Mouse (Mus musculus) megakaryocyte, embryonic 14.5 days (primary cell): ENCODE results near the gene Fads3. TPM values are rescaled to one million over a fixed set of nuclear protein-coding genes. Genes with fewer than 3 reads are reported as not detected.

Source experiments
- H3K27me3 ChIP-seq: replicated peaks from 2 replicates; pipeline ENCODE3; 2012; ENCODE audit warnings: inconsistent platforms
- H3K36me3 ChIP-seq: replicated peaks from 2 replicates; pipeline ENCODE3; 2012; ENCODE audit warnings: low read length, inconsistent platforms, mixed read lengths
- H3K4me1 ChIP-seq: 2 replicates; pipeline ENCODE4 v1.6.1; 2012; ENCODE audit warnings: inconsistent platforms
- H3K4me3 ChIP-seq: replicated peaks from 2 replicates; pipeline ENCODE3; 2012; ENCODE audit warnings: moderate library complexity, mild to moderate bottlenecking, inconsistent platforms
- H3K9me3 ChIP-seq: 2 replicates; pipeline ENCODE4 v1.6.1; 2012; ENCODE audit warnings: inconsistent platforms
- FLI1 ChIP-seq: IDR thresholded peaks from 2 replicates; pipeline ENCODE4 v1.6.1; 2012; ENCODE audit warnings: low read length, inconsistent platforms, mixed read lengths
- GATA1 ChIP-seq: IDR thresholded peaks from 3 replicates; pipeline ENCODE4 v1.6.1; 2012; ENCODE audit warnings: mixed read lengths, low read length, inconsistent platforms, borderline replicate concordance
- polyA plus RNA-seq: library from polyadenylated mRNA; stranded (reverse); fragments of >175 nt; gene quantifications from 2 replicates; pipeline ENCODE4 v1.2.3, GENCODE M21; 2012; ENCODE audit warnings: low replicate concordance; ENCODE audit not compliant: insufficient read depth

Gene Fads3
- polyA plus RNA-seq, 1 experiment: 19.1 TPM

DNA sequence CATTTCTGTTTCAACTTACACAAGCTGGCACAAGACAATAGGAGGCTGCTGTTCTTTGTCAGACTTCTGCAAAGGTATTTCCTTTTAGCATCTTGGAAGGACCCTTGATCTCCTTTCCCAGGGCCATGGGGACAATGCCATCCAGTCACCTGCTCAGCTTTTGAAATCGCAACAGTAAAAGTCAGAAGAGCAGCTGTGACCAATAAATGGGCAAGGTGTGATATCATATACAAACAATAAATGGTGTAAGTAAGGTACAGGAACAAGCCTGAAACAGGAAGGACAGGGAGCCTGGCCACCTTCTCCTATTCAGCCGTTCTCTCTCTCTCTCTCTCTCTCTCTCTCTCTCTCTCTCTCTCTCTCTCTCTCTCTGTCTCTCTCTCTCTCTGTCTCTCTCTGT lies 9.1 kb downstream of the Fads3 start:
- TF ChIP-seq GATA1: no peak
- no peak for TF ChIP-seq FLI1
- Histone ChIP-seq H3K9me3 (no peaks in the 10 kb centered on the region), H3K36me3 (peaks cover 60% of the 10 kb centered on the region), H3K4me1 (peaks cover 100% of the 10 kb centered on the region), H3K4me3 (no peak overlapping the region), H3K27me3 (no peaks in the 10 kb centered on the region)

DNA sequence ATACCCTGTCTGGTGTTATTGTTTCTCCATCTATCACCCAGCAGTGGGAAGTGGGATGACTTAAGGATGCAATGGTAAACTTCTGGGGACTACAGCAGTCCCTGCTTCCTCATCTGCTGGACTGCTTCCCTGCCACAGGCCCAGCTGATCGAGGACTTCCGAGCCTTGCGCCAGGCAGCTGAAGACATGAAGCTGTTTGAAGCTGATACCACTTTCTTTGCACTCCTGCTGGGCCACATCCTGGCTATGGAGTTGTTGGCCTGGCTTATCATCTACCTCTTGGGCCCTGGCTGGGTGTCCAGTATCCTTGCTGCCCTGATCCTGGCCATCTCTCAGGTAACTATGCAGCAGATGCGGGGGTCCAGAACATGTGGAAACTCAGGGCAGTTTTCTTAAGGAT lies 11.3 kb downstream of the Fads3 start:
- no peak for TF ChIP-seq GATA1
- TF ChIP-seq FLI1: no peak
- Histone ChIP-seq H3K27me3 (no peaks in the 10 kb centered on the region), H3K9me3 (no peaks in the 10 kb centered on the region), H3K4me3 (no peak overlapping the region), H3K36me3 (peaks cover 79% of the 10 kb centered on the region), H3K4me1 (peaks cover 100% of the 10 kb centered on the region)

DNA sequence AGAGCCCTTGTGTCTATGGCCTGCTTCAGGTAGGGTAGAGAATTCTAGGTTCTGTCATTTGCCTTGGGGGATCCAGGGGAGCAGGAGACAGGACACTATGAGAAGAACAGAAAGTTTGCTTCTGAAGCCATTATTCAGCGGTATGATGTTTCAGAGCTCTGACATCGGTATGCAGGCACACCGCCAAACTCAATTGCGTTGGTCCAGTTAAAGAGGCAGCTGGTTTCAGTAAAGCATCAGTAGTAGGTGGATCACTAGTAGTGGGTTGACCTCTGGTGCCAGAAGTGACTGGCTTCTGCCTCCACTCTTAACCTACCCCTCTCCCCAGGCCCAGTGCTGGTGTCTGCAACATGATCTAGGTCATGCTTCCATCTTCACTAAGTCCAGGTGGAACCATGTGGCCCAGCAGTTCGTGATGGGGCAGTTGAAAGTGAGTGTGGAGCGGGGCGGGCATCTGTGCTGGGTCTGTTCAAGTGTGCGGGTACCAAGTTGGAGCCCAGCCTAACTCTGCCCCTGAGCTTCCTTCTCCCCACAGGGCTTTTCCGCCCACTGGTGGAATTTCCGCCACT lies 12.4 kb downstream of the Fads3 start:
- Histone ChIP-seq H3K9me3 (no peaks in the 10 kb centered on the region), H3K4me3 (no peak overlapping the region), H3K27me3 (no peaks in the 10 kb centered on the region), H3K4me1 (peaks cover 100% of the 10 kb centered on the region), H3K36me3 (peaks cover 87% of the 10 kb centered on the region)
- TF ChIP-seq FLI1: no peak
- no peak for TF ChIP-seq GATA1

DNA sequence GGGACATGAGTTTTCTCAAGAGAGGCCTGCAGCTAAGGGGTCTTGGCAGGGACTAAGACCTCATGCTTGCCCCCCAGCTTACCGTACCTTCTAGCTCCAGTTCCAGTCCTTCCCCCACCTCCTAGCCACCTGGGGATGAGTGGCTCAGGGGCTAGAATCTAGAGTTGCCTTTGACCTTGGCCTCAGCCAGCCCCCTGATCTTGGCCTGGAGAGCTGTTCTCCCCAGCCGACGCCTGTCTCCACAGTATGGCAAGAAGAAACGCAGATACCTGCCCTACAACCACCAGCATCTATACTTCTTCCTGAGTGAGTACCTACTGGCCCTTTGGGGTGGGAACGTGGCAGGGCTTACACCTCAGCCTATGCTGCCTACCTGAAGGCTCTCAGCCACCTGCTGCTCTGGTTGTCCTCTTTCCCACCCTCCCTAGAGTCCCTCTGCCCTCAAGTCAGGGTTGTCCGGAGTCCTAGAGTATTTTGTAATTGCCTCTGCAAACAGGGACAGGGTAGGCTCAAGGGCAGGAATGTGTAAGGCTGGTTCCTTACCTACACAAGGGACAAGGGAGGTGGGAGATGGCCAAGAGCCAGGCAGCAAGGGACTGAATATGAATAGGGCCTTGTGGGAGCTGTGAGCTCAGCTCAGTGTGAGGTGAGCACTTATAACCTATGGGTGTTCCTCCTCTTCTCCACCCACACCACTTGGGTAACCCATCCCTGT lies 13.1 kb downstream of the Fads3 start:
- Histone ChIP-seq H3K4me3 (no peak overlapping the region), H3K4me1 (peaks cover 100% of the 10 kb centered on the region), H3K9me3 (no peaks in the 10 kb centered on the region), H3K36me3 (peaks cover 91% of the 10 kb centered on the region), H3K27me3 (no peaks in the 10 kb centered on the region)
- TF ChIP-seq GATA1 (no peak), FLI1 (no peak)

DNA sequence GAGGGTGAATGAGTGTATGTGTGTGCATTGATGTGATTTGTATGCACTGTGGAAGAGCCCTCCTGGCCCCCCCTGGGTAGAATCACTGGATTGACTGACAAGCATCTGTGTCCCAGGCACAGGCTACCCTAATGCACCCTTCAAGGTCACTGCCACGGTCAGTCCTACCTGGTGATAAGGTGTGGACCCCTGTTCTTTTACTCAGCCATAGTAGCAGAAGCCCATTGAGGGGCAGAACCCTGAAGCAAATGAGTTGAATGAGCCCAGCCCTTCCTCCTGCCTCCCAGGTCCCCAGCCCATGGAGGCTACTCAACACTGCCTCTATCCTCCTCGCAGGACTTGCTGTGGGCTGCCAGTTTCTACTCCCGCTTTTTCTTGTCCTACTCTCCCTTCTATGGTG lies 13.9 kb downstream of the Fads3 start:
- Histone ChIP-seq H3K4me1 (peaks cover 100% of the 10 kb centered on the region), H3K36me3 (peaks cover 92% of the 10 kb centered on the region), H3K9me3 (no peaks in the 10 kb centered on the region), H3K4me3 (no peak overlapping the region), H3K27me3 (no peaks in the 10 kb centered on the region)
- TF ChIP-seq GATA1: no peak
- no peak for TF ChIP-seq FLI1

DNA sequence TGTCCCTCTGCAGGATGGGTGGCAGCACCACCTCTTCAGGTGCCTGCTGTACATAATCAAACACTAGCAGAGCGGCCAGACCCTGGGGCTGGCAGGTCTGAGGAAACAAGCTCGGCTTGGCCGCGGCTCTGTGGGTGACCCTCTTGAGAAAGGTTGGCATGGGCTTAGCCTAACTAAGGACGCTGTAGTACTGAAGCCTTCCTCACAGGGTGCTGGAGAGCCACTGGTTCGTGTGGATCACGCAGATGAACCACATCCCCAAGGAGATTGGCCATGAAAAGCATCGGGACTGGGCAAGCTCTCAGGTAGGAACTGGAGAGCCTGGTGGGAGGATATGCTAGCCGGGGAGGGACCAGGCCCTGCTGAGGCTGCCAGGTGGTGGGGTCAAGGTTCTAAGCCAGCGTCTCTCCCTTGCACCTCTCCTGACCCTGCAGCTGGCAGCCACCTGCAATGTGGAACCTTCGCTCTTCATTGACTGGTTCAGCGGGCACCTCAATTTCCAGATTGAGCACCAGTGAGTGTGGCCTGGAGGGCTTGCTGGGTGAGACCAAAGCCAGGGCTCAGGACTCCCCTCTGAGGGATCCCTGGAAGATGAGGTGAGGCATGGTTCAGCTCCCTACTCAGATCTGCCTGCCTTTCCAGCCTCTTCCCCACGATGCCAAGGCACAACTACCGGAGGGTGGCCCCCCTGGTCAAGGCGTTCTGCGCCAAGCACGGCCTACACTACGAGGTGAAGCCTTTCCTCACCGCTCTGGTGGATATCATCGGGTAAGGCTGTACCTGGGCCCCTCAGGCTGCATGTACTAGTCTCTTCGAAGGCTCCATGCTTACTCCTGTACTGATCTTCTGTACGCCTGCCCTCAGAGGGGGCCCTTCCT lies 14.7 kb downstream of the Fads3 start:
- Histone ChIP-seq H3K9me3 (no peaks in the 10 kb centered on the region), H3K4me3 (no peak overlapping the region), H3K27me3 (no peaks in the 10 kb centered on the region), H3K36me3 (peaks cover 91% of the 10 kb centered on the region), H3K4me1 (peaks cover 100% of the 10 kb centered on the region)
- no peak for TF ChIP-seq FLI1
- no peak for TF ChIP-seq GATA1

DNA sequence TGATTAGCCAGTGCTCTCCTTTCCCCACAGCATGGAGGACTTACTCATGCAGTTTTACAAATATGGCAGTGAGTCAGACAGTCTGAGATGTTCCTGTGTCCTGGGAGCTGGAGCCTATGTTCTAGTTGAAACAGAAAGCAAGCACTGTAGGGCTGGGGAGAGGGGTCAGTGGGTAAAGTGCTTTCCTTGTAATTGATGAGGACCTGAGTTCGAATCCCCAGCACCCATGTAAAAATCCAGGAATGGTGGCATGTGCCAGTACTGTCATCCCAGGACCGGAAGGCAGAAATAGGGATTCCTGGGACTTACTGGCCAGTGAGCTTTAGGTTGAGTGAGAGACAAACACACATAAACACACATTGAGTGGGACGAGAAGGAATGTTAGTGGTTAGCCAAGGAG lies 15.3 kb downstream of the Fads3 start:
- Histone ChIP-seq H3K36me3 (peaks cover 94% of the 10 kb centered on the region), H3K9me3 (no peaks in the 10 kb centered on the region), H3K27me3 (no peaks in the 10 kb centered on the region), H3K4me1 (peaks cover 100% of the 10 kb centered on the region), H3K4me3 (peak overlapping the region; percentile 44)
- TF ChIP-seq GATA1 (no peak), FLI1 (no peak)

DNA sequence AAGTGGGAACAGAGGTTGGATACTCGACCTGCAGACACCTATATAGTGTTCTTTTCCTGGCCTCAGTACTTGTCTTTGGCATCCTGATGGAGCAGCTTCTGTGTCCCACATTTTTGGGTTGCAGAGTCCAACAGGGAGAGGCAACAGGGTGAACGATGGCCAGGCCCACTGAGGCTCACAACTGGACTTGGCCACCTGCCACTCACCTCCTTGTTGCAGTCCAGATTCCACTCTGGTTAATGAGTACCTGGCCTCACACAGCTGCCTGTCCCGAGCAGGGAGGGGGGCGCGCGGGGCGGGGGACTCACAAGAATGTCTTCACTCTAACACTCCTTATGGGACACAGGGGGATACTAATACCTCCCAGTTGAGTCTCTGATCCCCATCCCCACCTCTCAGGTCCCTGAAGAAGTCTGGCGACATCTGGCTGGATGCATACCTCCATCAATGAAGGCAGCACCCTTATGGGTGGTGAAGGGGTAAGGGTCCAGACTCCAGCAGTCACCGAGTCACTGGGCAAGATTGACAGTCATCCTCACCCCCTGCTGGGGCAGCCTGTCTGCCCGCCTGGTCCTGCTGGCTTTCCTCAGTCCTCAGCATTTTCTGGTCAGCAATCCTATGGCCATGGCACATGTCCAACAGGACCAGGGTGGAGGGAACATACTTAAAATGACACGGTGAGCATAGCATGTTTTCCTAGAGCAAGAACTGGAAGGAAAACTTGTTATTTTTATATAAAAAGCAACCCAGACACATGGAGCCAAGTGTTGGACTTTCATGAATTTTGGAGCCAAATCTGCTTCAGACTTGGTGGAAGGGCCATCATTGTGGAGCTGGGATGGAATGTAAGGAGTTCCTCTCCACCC lies 16.4 kb downstream of the Fads3 start:
- H3K36me3 ChIP-seq: peaks cover 94% of the 10 kb centered on the region
- H3K4me3 ChIP-seq: peak overlapping the region; percentile 7
- peaks cover 100% of the 10 kb centered on the region for H3K4me1 ChIP-seq
- no peaks in the 10 kb centered on the region for H3K9me3 ChIP-seq
- H3K27me3 ChIP-seq: no peaks in the 10 kb centered on the region
- TF ChIP-seq GATA1 (no peak), FLI1 (no peak)

DNA sequence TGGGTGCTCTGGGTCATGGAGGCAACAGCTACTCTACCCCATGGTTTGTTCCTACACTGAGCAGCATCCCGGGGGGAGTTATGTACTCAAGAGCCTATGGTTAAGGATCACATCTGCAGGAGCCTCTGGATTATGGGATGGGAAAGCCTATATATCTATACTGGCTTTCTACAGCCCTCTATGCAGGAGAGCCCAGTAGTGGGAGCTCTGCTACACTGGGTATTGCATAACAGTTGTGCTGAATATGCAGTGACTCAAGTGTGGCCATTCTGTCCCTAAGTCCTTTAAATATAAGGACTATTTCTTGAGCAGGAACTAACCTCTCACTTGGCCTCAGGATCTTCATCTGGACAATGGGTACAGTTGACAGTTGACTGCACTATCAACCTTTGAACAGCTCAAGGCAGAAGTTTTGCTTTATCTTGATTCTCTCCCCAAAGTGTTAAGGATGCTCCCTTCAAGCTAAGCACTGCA lies 17.0 kb downstream of the Fads3 start:
- Histone ChIP-seq H3K4me3 (peak overlapping the region; percentile 81), H3K36me3 (peaks cover 94% of the 10 kb centered on the region)

More for the DNA sequence above, 17.0 kb downstream of the Fads3 start:
- TF ChIP-seq GATA1: no peak
- TF ChIP-seq FLI1: no peak
- H3K4me1 ChIP-seq: peaks cover 100% of the 10 kb centered on the region
- H3K27me3 ChIP-seq: no peaks in the 10 kb centered on the region
- H3K9me3 ChIP-seq: no peaks in the 10 kb centered on the region
